Mouse (Mus musculus) telencephalon, adult 2 months (tissue): ENCODE measurements around the gene M6pr.
A peak's percentile ranks its signal among the peaks of the same experiment; 100 is the strongest.

Source experiments
- DNase-seq: peaks from one replicate; pipeline ENCODE4 v3.0.0-alpha.2; 2011; ENCODE audit warnings: low read depth, low spot score

Gene M6pr

GRCm38 (mm10) chr6:122297279-122298222 lies 11.0 kb upstream of the M6pr start:
- DNase-seq: no peak

GRCm38 (mm10) chr6:122298223-122298609 lies 10.3 kb upstream of the M6pr start:
- DNase-seq: no peak

GRCm38 (mm10) chr6:122299621-122300133 lies 8.8 kb upstream of the M6pr start:
- no peak for DNase-seq

GRCm38 (mm10) chr6:122302121-122302520 lies 6.4 kb upstream of the M6pr start:
- DNase-seq: no peak

GRCm38 (mm10) chr6:122302661-122303060 lies 5.9 kb upstream of the M6pr start:
- no peak for DNase-seq

- DNase-seq: no peak
These were observed 5.0 kb upstream of the M6pr start for GRCm38 (mm10) chr6:122303526-122303925.

- DNase-seq: peak; percentile 39
These were observed 4.2 kb upstream of the M6pr start for GRCm38 (mm10) chr6:122304355-122304754.

GRCm38 (mm10) chr6:122304790-122305555 lies 3.5 kb upstream of the M6pr start:
- no peak for DNase-seq

- DNase-seq: no peak
These were observed 1.8 kb upstream of the M6pr start for GRCm38 (mm10) chr6:122306707-122307106.

GRCm38 (mm10) chr6:122308136-122308504 lies 400 bp upstream of the M6pr start:
- DNase-seq: no peak

GRCm38 (mm10) chr6:122309446-122309960 lies 983 bp downstream of the M6pr start:
- no peak for DNase-seq

GRCm38 (mm10) chr6:122310187-122310820 lies 1.8 kb downstream of the M6pr start:
- DNase-seq: no peak

- no peak for DNase-seq
These were observed 10.2 kb downstream of the M6pr start for GRCm38 (mm10) chr6:122318726-122319125.

GRCm38 (mm10) chr6:122325361-122325975 lies 16.9 kb downstream of the M6pr start:
- no peak for DNase-seq

- no peak for DNase-seq
These were observed 24.6 kb downstream of the M6pr start for GRCm38 (mm10) chr6:122333081-122333612.

- DNase-seq: peak; percentile 21
These were observed 26.3 kb downstream of the M6pr start for GRCm38 (mm10) chr6:122334786-122335340.

- no peak for DNase-seq
These were observed 29.0 kb downstream of the M6pr start for GRCm38 (mm10) chr6:122337546-122337945.

GRCm38 (mm10) chr6:122339047-122339647 lies 30.6 kb downstream of the M6pr start:
- peak; percentile 38 for DNase-seq

GRCm38 (mm10) chr6:122339648-122340341 lies 31.3 kb downstream of the M6pr start:
- DNase-seq: peak; percentile 71
